In genomic region chr8:126381299-126381698, GRCm38 (mm10) we compare ENCODE assay signal across 27 mouse cellular contexts. TPM values are rescaled to one million over a fixed set of nuclear protein-coding genes. Genes with fewer than 3 reads are reported as not detected.
DNase-seq lines count a peak whose midpoint lies in the region; ATAC-seq and TF ChIP-seq lines count a peak whose summit lies in the region.
"Had no signal": no experiment of that assay in that cellular context is flagged by ENCODE, and none has a peak within 500 bp of the region (broad histone marks: within the 10 kb centered on the region; RNA-seq: fewer than 3 reads in every experiment).

No protein-coding gene starts in this region.

- no peak overlapping the region for H3K4me3 ChIP-seq in intestine, postnatal 0 days (ENCODE audit: low read depth, low read length)
- no peak overlapping the region for H3K4me3 ChIP-seq in intestine, embryonic 15.5 days (replicated peaks)
- no peak overlapping the region for H3K4me3 ChIP-seq in kidney, embryonic 14.5 days (ENCODE audit: low read length)
- H3K4me3 ChIP-seq in kidney, embryonic 16.5 days (ENCODE audit: low read length), result no peak overlapping the region
- H3K4me3 ChIP-seq: embryonic facial prominence, embryonic 13.5 days; embryonic facial prominence, embryonic 15.5 days; erythroblast, embryonic 14.5 days; forebrain, embryonic 10.5 days; forebrain, embryonic 12.5 days had no signal

- no peak overlapping the region for H3K9ac ChIP-seq in intestine, postnatal 0 days (ENCODE audit: low read depth, low read length)
- H3K9ac ChIP-seq in intestine, embryonic 15.5 days, result no peak overlapping the region
- H3K9ac ChIP-seq in kidney, embryonic 14.5 days (ENCODE audit: low read depth, low read length), result no peak overlapping the region
- H3K9ac ChIP-seq in kidney, embryonic 16.5 days (replicated peaks; ENCODE audit: low read length), result no peak overlapping the region
- H3K9ac ChIP-seq: embryonic facial prominence, embryonic 13.5 days; embryonic facial prominence, embryonic 15.5 days; forebrain, embryonic 12.5 days had no signal

- no peak for DNase-seq in kidney, postnatal 10 days
- no peak for DNase-seq in kidney, postnatal 14 days
- DNase-seq in brain, adult 2 months (ENCODE audit: low read depth, low spot score), result peak; percentile 12
- DNase-seq: adrenal gland, adult 8-10 months; adrenal gland, postnatal 14 days; adrenal gland, postnatal 36 days; B cell, adult 2 months; cerebellum, adult 11 months; cerebellum, adult 8-10 months; cerebellum, adult 9-11 months; cerebellum, postnatal 14 days; cerebellum, postnatal 36 days; embryo, embryonic 11 days had no signal

- ATAC-seq in intestine, postnatal 0 days, result peak; percentile 56; the same call in 1 of the 2 replicates
- no peak for ATAC-seq in intestine, embryonic 15.5 days
- peak; percentile 64 for ATAC-seq in kidney, embryonic 14.5 days (ENCODE audit: low FRiP score, low TSS enrichment)
- peak; percentile 76; the same call in 1 of the 2 replicates for ATAC-seq in kidney, embryonic 16.5 days (ENCODE audit: low FRiP score, low TSS enrichment)
- ATAC-seq: activated CD4-positive, CD25-positive, alpha-beta regulatory T cell, adult 4 months; CD4-positive, CD25-positive, alpha-beta regulatory T cell, adult 4 months; forebrain, embryonic 14.5 days; Patski had no signal

- no peak overlapping the region for H3K27ac ChIP-seq in intestine, postnatal 0 days (ENCODE audit: low read depth, low read length)
- H3K27ac ChIP-seq in intestine, embryonic 15.5 days, result no peak overlapping the region
- no peak overlapping the region for H3K27ac ChIP-seq in kidney, embryonic 14.5 days (ENCODE audit: low read depth, low read length)
- no peak overlapping the region for H3K27ac ChIP-seq in kidney, embryonic 16.5 days (ENCODE audit: low read length)
- H3K27ac ChIP-seq: embryonic facial prominence, embryonic 13.5 days; embryonic facial prominence, embryonic 15.5 days; forebrain, embryonic 10.5 days; forebrain, embryonic 12.5 days had no signal

- no peaks in the 10 kb centered on the region for H3K27me3 ChIP-seq in intestine, postnatal 0 days (replicated peaks; ENCODE audit: control insufficient read depth, insufficient read depth, low read length)
- no peaks in the 10 kb centered on the region for H3K27me3 ChIP-seq in intestine, embryonic 15.5 days (replicated peaks)
- no peaks in the 10 kb centered on the region for H3K27me3 ChIP-seq in kidney, embryonic 14.5 days (ENCODE audit: control insufficient read depth, insufficient read depth, low read length)
- H3K27me3 ChIP-seq in kidney, embryonic 16.5 days (ENCODE audit: insufficient read depth, low read length), result no peaks in the 10 kb centered on the region
- H3K27me3 ChIP-seq: embryonic facial prominence, embryonic 13.5 days; embryonic facial prominence, embryonic 15.5 days; Patski had no signal

- H3K4me2 ChIP-seq in intestine, postnatal 0 days (replicated peaks; ENCODE audit: low read depth), result no peak overlapping the region
- no peak overlapping the region for H3K4me2 ChIP-seq in intestine, embryonic 15.5 days (replicated peaks)
- no peak overlapping the region for H3K4me2 ChIP-seq in kidney, embryonic 14.5 days (replicated peaks; ENCODE audit: low read depth, low read length)
- H3K4me2 ChIP-seq in kidney, embryonic 16.5 days (replicated peaks; ENCODE audit: low read depth, low read length), result no peak overlapping the region
- H3K4me2 ChIP-seq: embryonic facial prominence, embryonic 13.5 days; embryonic facial prominence, embryonic 15.5 days; forebrain, embryonic 12.5 days had no signal

- no peak for TF ChIP-seq CTCF in intestine, postnatal 0 days (IDR thresholded peaks at IDR 0.05; ENCODE audit: low read depth)

- H3K36me3 ChIP-seq in intestine, postnatal 0 days (ENCODE audit: control insufficient read depth, insufficient read depth), result no peaks in the 10 kb centered on the region
- no peaks in the 10 kb centered on the region for H3K36me3 ChIP-seq in intestine, embryonic 15.5 days
- no peaks in the 10 kb centered on the region for H3K36me3 ChIP-seq in kidney, embryonic 14.5 days (ENCODE audit: control insufficient read depth, insufficient read depth, low read length)
- no peaks in the 10 kb centered on the region for H3K36me3 ChIP-seq in kidney, embryonic 16.5 days (ENCODE audit: insufficient read depth, low read length)
- H3K36me3 ChIP-seq: embryonic facial prominence, embryonic 13.5 days; embryonic facial prominence, embryonic 15.5 days; forebrain, embryonic 10.5 days; forebrain, embryonic 12.5 days; G1E had no signal

- no peaks in the 10 kb centered on the region for H3K9me3 ChIP-seq in intestine, postnatal 0 days (ENCODE audit: control insufficient read depth)
- H3K9me3 ChIP-seq in intestine, embryonic 15.5 days, result no peaks in the 10 kb centered on the region
- H3K9me3 ChIP-seq in kidney, embryonic 14.5 days (ENCODE audit: control insufficient read depth, low read length), result no peaks in the 10 kb centered on the region
- H3K9me3 ChIP-seq in kidney, embryonic 16.5 days (ENCODE audit: low read length), result no peaks in the 10 kb centered on the region
- H3K9me3 ChIP-seq: embryonic facial prominence, embryonic 13.5 days; embryonic facial prominence, embryonic 15.5 days; forebrain, embryonic 10.5 days; forebrain, embryonic 12.5 days had no signal

- no peaks in the 10 kb centered on the region for H3K4me1 ChIP-seq in intestine, postnatal 0 days (replicated peaks; ENCODE audit: control insufficient read depth, insufficient read depth, low read length)
- no peaks in the 10 kb centered on the region for H3K4me1 ChIP-seq in intestine, embryonic 15.5 days (replicated peaks)
- H3K4me1 ChIP-seq in kidney, embryonic 14.5 days (ENCODE audit: control insufficient read depth, insufficient read depth, low read length), result no peaks in the 10 kb centered on the region
- no peaks in the 10 kb centered on the region for H3K4me1 ChIP-seq in kidney, embryonic 16.5 days (ENCODE audit: insufficient read depth, low read length)
- H3K4me1 ChIP-seq: embryonic facial prominence, embryonic 13.5 days; embryonic facial prominence, embryonic 15.5 days; forebrain, embryonic 10.5 days; forebrain, embryonic 12.5 days had no signal

- 60% methylated on average over 7 of the region's 7 CpGs for WGBS in intestine, postnatal 0 days
- 77% methylated on average over 7 of the region's 7 CpGs for WGBS in intestine, embryonic 15.5 days
- 46% methylated on average over 7 of the region's 7 CpGs for WGBS in kidney, embryonic 14.5 days
- WGBS in kidney, embryonic 16.5 days, result 50% methylated on average over 7 of the region's 7 CpGs

RNA-seq across cellular contexts. Expression of gene Coa6, which starts 41.0 kb away (rescaled TPM):
- polyA plus RNA-seq in intestine, postnatal 0 days (2015; fragmentation: Nextera tagmentation; extraction: Ambion mirVana), result 78.6 and 82.6 TPM in 2 replicates
- polyA plus RNA-seq in intestine, embryonic 15.5 days (2015; fragmentation: Nextera tagmentation; extraction: Ambion mirVana), result 68.2 and 70.9 TPM in 2 replicates
- 57.7 and 68.6 TPM in 2 replicates for polyA plus RNA-seq in kidney, embryonic 14.5 days (2014; fragmentation: Nextera tagmentation; extraction: Ambion mirVana)
- 45.8 and 53.9 TPM in 2 replicates for polyA plus RNA-seq in kidney, embryonic 16.5 days (2015; fragmentation: Nextera tagmentation; extraction: Ambion mirVana)
